Mouse (Mus musculus) brain, embryonic 14.5 days (tissue): ENCODE data around the gene Cdh26.

Source experiments
- CTCF ChIP-seq: fragments of 200-500 bp; IDR thresholded peaks from 2 replicates; pipeline ENCODE4 v1.5.1; 2012; ENCODE audit warnings: inconsistent platforms, mild to moderate bottlenecking, moderate library complexity, borderline replicate concordance; ENCODE audit not compliant: insufficient read depth, insufficient read length; ENCODE audit errors: extremely low read depth
- POLR2A ChIP-seq: fragments of 200-500 bp; IDR thresholded peaks from 2 replicates; pipeline ENCODE4 v1.6.1; 2012; ENCODE audit warnings: mild to moderate bottlenecking, inconsistent platforms, borderline replicate concordance; ENCODE audit not compliant: poor library complexity, insufficient read depth, insufficient read length, severe bottlenecking; ENCODE audit errors: extremely low read depth

DNA sequence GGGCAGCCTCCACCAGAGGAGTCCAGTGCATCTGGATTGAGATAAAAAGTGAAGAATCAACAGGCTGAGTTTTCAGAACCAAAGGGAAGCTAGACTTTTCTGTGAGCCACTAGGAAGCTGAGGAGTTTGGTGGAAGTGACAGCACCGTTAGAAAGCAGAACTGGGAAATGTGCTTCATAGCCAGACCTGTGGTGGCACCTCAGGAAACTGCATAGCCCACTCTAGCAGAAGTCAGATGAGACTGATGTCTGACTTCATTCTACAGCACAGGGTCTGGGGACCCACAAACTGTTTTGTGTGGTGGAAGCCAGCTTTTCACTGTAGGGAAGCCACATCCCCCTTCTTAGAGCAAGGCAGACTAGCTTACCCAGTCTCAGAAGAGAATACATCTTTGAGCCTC, 67.6 kb downstream of the Cdh26 start:
- TF ChIP-seq CTCF (no peak), POLR2A (no peak)
